Mouse (Mus musculus) CH12.LX (cell line): Measurements from ENCODE around the gene Megf11. TPM values are rescaled to one million over a fixed set of nuclear protein-coding genes. Genes with fewer than 3 reads are reported as not detected.

Experiments
- DNase-seq: peaks from one replicate; pipeline ENCODE4 v3.0.0-alpha.2; 2013; ENCODE audit errors: extremely low read depth
- H3K27ac ChIP-seq: 2 replicates; pipeline ENCODE4 v1.5.1; 2012; ENCODE audit warnings: low read depth, mild to moderate bottlenecking, control low read depth, moderate library complexity; ENCODE audit not compliant: insufficient read depth
- H3K27me3 ChIP-seq: replicated peaks from 2 replicates; pipeline ENCODE3; 2012; ENCODE audit warnings: inconsistent platforms
- H3K36me3 ChIP-seq, 2 experiments: replicated peaks in 1 of 2; 2 replicates each; pipeline versions ENCODE3 to v1.6.1; 2012; ENCODE audit warnings: inconsistent platforms in 1 of 2, low read length in 1 of 2, mild to moderate bottlenecking in 1 of 2, mixed read lengths in 1 of 2, moderate library complexity in 1 of 2; ENCODE audit not compliant: control insufficient read depth in 1 of 2, insufficient read depth in 1 of 2
- H3K4me1 ChIP-seq, 2 experiments: 2 replicates each; pipeline ENCODE4 v1.6.1; 2012; ENCODE audit warnings: inconsistent platforms in 1 of 2, moderate library complexity in 1 of 2; ENCODE audit not compliant: insufficient read depth in 2 of 2, control insufficient read depth in 1 of 2
- H3K4me2 ChIP-seq: 2 replicates; pipeline ENCODE4 v1.6.1; 2012; ENCODE audit warnings: low read depth, mild to moderate bottlenecking, control low read depth; ENCODE audit not compliant: poor library complexity, insufficient read depth, severe bottlenecking
- H3K4me3 ChIP-seq, 3 experiments: fragments of 150-350 bp in 1 of 3; sonication (generic) in 1 of 3; replicated peaks in 1 of 3; 2 replicates each; pipeline versions ENCODE3 to v1.5.1; 2011 to 2012; ENCODE audit warnings: low read depth in 2 of 3, low read length in 2 of 3, mild to moderate bottlenecking in 2 of 3, moderate library complexity in 2 of 3, control low read depth in 1 of 3, improper control_type of control experiment in 1 of 3, inconsistent platforms in 1 of 3, mixed read lengths in 1 of 3; ENCODE audit not compliant: poor library complexity in 1 of 3
- H3K79me2 ChIP-seq: replicated peaks from 2 replicates; pipeline ENCODE4 v1.6.1; 2012; ENCODE audit warnings: mild to moderate bottlenecking, moderate library complexity; ENCODE audit not compliant: control insufficient read depth, poor library complexity, insufficient read depth, severe bottlenecking; ENCODE audit errors: extremely low read depth
- H3K9ac ChIP-seq: 2 replicates; pipeline ENCODE4 v1.6.1; 2012; ENCODE audit warnings: low read depth, mild to moderate bottlenecking, control low read depth, moderate library complexity; ENCODE audit not compliant: insufficient read depth
- H3K9me3 ChIP-seq: replicated peaks from 2 replicates; pipeline ENCODE3; 2012; ENCODE audit warnings: low read length, inconsistent platforms, mixed read lengths
- BHLHE40 ChIP-seq: IDR thresholded peaks from 2 replicates; pipeline ENCODE4 v1.6.1; 2011; ENCODE audit warnings: mild to moderate bottlenecking, low read depth, low read length, improper control_type of control experiment
- CHD1 ChIP-seq: IDR thresholded peaks from 2 replicates; pipeline ENCODE4 v1.6.1; 2012; ENCODE audit warnings: low read depth, low read length, improper control_type of control experiment, inconsistent platforms
- CHD2 ChIP-seq: IDR thresholded peaks from 2 replicates; pipeline ENCODE4 v1.6.1; 2011; ENCODE audit warnings: low read length, improper control_type of control experiment
- E2F4 ChIP-seq: IDR thresholded peaks from 2 replicates; pipeline ENCODE4 v1.6.1; 2011; ENCODE audit warnings: low read depth, low read length, improper control_type of control experiment; ENCODE audit not compliant: insufficient replicate concordance
- ELF1 ChIP-seq: IDR thresholded peaks from 2 replicates; pipeline ENCODE4 v1.6.1; 2014; ENCODE audit warnings: low read depth, mild to moderate bottlenecking, inconsistent platforms, low read length, improper control_type of control experiment
- EP300 ChIP-seq: IDR thresholded peaks from 2 replicates; pipeline ENCODE4 v1.6.1; 2011; ENCODE audit warnings: low read length, improper control_type of control experiment
- ETS1 ChIP-seq: conservative IDR thresholded peaks from 2 replicates; pipeline ENCODE4 v1.6.1; 2012; ENCODE audit warnings: low read depth, mild to moderate bottlenecking, inconsistent platforms, low read length, improper control_type of control experiment, moderate library complexity
- GABPA ChIP-seq: IDR thresholded peaks from 2 replicates; pipeline ENCODE4 v1.6.1; 2012; ENCODE audit warnings: low read depth, low read length, improper control_type of control experiment, inconsistent platforms; ENCODE audit not compliant: insufficient replicate concordance
- JUN ChIP-seq: IDR thresholded peaks from 2 replicates; pipeline ENCODE4 v1.6.1; 2011; ENCODE audit warnings: low read depth, mild to moderate bottlenecking, low read length, improper control_type of control experiment, moderate library complexity; ENCODE audit not compliant: insufficient read depth
- MAFK ChIP-seq: IDR thresholded peaks from 2 replicates; pipeline ENCODE4 v1.6.1; 2011; ENCODE audit warnings: low read length, improper control_type of control experiment; ENCODE audit not compliant: insufficient replicate concordance
- MAX ChIP-seq: IDR thresholded peaks from 2 replicates; pipeline ENCODE4 v1.6.1; 2011; ENCODE audit warnings: low read length, improper control_type of control experiment
- MXI1 ChIP-seq: IDR thresholded peaks from 2 replicates; pipeline ENCODE4 v1.6.1; 2011; ENCODE audit warnings: mild to moderate bottlenecking, low read depth, low read length, improper control_type of control experiment
- PAX5 ChIP-seq: IDR thresholded peaks from 2 replicates; pipeline ENCODE4 v1.6.1; 2012; ENCODE audit warnings: low read length, inconsistent platforms, mixed read lengths
- POLR2A ChIP-seq: IDR thresholded peaks from 2 replicates; pipeline ENCODE4 v1.6.1; 2011; ENCODE audit warnings: low read depth, mild to moderate bottlenecking, improper control_type of control experiment, low read length
- POLR2AphosphoS2 ChIP-seq: IDR thresholded peaks from 2 replicates; pipeline ENCODE4 v1.6.1; 2011; ENCODE audit warnings: low read depth, low read length, improper control_type of control experiment
- RCOR1 ChIP-seq: conservative IDR thresholded peaks from 2 replicates; pipeline ENCODE4 v1.6.1; 2012; ENCODE audit warnings: low read depth, mild to moderate bottlenecking, inconsistent platforms, low read length, improper control_type of control experiment
- SIN3A ChIP-seq: IDR thresholded peaks from 2 replicates; pipeline ENCODE4 v1.6.1; 2012; ENCODE audit warnings: low read length, improper control_type of control experiment, inconsistent platforms
- SMC3 ChIP-seq: IDR thresholded peaks from 2 replicates; pipeline ENCODE4 v1.6.1; 2011; ENCODE audit warnings: low read depth, low read length, improper control_type of control experiment
- TBP ChIP-seq: conservative IDR thresholded peaks from 2 replicates; pipeline ENCODE4 v1.6.1; 2011; ENCODE audit warnings: low read depth, low read length, improper control_type of control experiment
- USF1 ChIP-seq: IDR thresholded peaks from 2 replicates; pipeline ENCODE4 v1.6.1; 2014; ENCODE audit warnings: low read depth, mild to moderate bottlenecking, inconsistent platforms, low read length, improper control_type of control experiment
- USF2 ChIP-seq: conservative IDR thresholded peaks from 2 replicates; pipeline ENCODE4 v1.6.1; 2011; ENCODE audit warnings: low read depth, low read length, improper control_type of control experiment
- ZC3H11A ChIP-seq: IDR thresholded peaks from 2 replicates; pipeline ENCODE4 v1.6.1; 2012; ENCODE audit warnings: low read depth, mild to moderate bottlenecking, inconsistent platforms, low read length, improper control_type of control experiment
- ZKSCAN1 ChIP-seq: IDR thresholded peaks from 2 replicates; pipeline ENCODE4 v1.6.1; 2012; ENCODE audit warnings: low read depth, inconsistent platforms, low read length, improper control_type of control experiment, borderline replicate concordance
- dilution Hi-C: fragments of 300-500 bp; cut with MboI; formaldehyde crosslinking; loops from 2 replicates; pipeline ENCODE4 v1.14.3; 2020; ENCODE audit warnings: low sequenced_read_pairs; ENCODE audit not compliant: extremely low pct_unique_long_range_greater_than_20kb, extremely low pct_ligation_motif_present
- in situ Hi-C: fragments of 300-500 bp; cut with MboI; formaldehyde crosslinking; loops from 3 replicates; pipeline ENCODE4 v1.14.3; 2019; ENCODE audit warnings: low sequenced_read_pairs, low pct_ligation_motif_present, low pct_unique_long_range_greater_than_20kb, mixed read lengths
- polyA plus RNA-seq: library from polyadenylated mRNA; unstranded; fragments of >175 nt; gene quantifications from 2 replicates; pipeline ENCODE4 v1.2.1, GENCODE M21; 2012; ENCODE audit warnings: low read depth; ENCODE audit not compliant: insufficient read length
- total RNA-seq, 2 experiments: library from RNA; depleted of rRNA; stranded (reverse); fragments of 300-350 nt in 1 of 2; fragments of >200 nt in 1 of 2; gene quantifications; 2 replicates each; pipeline ENCODE4 v1.2.3; 2012 to 2014

Megf11 gene
- total and polyA plus RNA-seq, 3 experiments = 0.04 to 0.59 TPM; not detected in 1

DNA sequence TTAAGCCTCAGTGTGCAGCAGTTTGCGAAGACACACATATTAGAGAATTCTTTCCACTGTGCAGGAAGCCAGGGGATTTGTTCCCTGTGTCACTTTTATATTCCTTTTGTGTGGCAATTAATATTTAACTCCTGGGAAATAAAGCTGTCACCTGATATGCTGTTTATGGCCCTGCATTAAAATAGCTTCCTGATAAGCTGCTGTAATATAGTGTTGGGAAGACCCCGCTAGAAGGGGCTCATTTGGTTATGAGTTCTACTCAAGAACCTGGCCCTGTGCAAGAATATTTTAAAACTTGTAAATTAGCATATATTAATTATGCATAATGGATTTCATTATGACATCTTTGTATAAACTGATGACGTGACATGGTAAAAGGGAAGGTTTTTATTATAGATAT lies 191.7 kb downstream of the Megf11 start:
- H3K9ac ChIP-seq = no peak overlapping the region
- H3K79me2 ChIP-seq = no peaks in the 10 kb centered on the region
- no peak overlapping the region for H3K4me2 ChIP-seq
- H3K9me3 ChIP-seq = peaks cover 4% of the 10 kb centered on the region
- H3K4me1 ChIP-seq = no peaks in the 10 kb centered on the region
- no peaks in the 10 kb centered on the region for H3K27me3 ChIP-seq
- TF ChIP-seq E2F4 = no peak
- no peak for TF ChIP-seq ETS1
- TF ChIP-seq MAFK = no peak
- no peak for TF ChIP-seq EP300
- no peak for TF ChIP-seq CHD1
- TF ChIP-seq POLR2AphosphoS2 = no peak
- no peak for TF ChIP-seq USF2
- no peak for TF ChIP-seq RCOR1
- no peak for TF ChIP-seq ZKSCAN1
- no peak for TF ChIP-seq USF1
- TF ChIP-seq BHLHE40 = no peak
- no peak for TF ChIP-seq TBP
- no peak for TF ChIP-seq POLR2A
- no peak for TF ChIP-seq GABPA
- TF ChIP-seq SIN3A = no peak
- no peak for TF ChIP-seq CHD2
- TF ChIP-seq ELF1 = no peak
- TF ChIP-seq MXI1 = no peak
- TF ChIP-seq JUN = no peak
- no peak for TF ChIP-seq ZC3H11A
- H3K36me3 ChIP-seq = no peaks in the 10 kb centered on the region
- H3K27ac ChIP-seq = no peak overlapping the region
- no peak overlapping the region for H3K4me3 ChIP-seq
- in situ Hi-C loops (no loop called here), dilution Hi-C loops (no loop called here)
- DNase-seq = no peak

GRCm38 (mm10) chr9:64578014-64578413 lies 192.6 kb downstream of the Megf11 start:
- H3K36me3 ChIP-seq = no peaks in the 10 kb centered on the region
- H3K9ac ChIP-seq = no peak overlapping the region
- H3K27ac ChIP-seq = no peak overlapping the region
- H3K9me3 ChIP-seq = peaks cover 4% of the 10 kb centered on the region
- no peaks in the 10 kb centered on the region for H3K79me2 ChIP-seq
- dilution Hi-C loops = no loop called here
- no peak overlapping the region for H3K4me3 ChIP-seq
- in situ Hi-C loops = no loop called here
- no peaks in the 10 kb centered on the region for H3K27me3 ChIP-seq
- DNase-seq = no peak
- H3K4me1 ChIP-seq = no peaks in the 10 kb centered on the region
- TF ChIP-seq RCOR1 (no peak), SMC3 (no peak), EP300 (no peak), ZC3H11A (no peak), SIN3A (no peak), PAX5 (no peak), MAX (no peak), BHLHE40 (no peak), ELF1 (no peak), POLR2AphosphoS2 (no peak), GABPA (no peak), MXI1 (no peak)
- H3K4me2 ChIP-seq = no peak overlapping the region
